Mouse (Mus musculus): Measurements from ENCODE around the gene Ddx23. TPM values are rescaled to one million over a fixed set of nuclear protein-coding genes. Genes with fewer than 3 reads are reported as not detected.

Gene Ddx23
- polyA plus RNA-seq, 1 experiment from 2014 or later, result 34.5 TPM

DNA sequence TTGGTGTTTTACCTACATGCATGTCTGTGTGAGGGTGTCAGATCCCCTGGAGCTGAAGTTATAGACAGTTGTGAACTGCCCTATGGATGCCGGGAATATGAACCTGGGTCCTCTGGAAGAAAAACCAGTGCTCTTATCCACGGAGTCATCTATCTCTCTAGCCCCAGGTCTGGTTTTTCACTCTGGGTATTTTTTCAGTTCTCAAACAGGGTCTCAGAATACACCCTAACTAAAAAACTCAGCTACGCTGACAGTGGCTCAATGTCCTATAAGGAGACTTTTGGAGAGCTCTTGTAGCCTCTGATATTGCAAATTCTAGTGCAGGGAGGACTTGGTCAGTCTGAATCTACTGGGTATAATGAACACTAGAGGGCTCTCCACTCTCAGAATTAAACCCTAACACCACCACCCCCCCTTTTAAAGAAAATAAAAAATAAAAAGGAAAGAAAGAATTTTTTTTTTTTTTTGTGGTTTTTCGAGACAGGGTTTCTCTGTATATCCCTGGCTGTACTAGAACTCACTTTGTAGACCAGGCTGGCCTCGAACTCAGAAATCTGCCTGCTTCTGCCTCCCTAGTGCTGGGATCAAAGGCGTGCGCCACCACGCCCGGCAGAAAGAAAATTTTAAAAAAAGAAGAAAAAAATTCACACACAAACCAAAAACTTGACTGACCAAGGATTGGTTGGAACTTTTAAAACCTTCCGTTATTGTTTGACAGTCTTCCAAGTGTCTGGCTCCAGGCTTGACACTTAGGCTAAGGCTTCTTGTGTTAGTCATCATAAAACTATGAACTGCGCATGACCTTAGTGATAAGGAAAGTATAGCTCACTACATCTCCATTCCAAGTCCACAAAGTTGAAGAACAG, 1.6 kb upstream of the Ddx23 start:
- H3K36me3 ChIP-seq, result peaks cover 13% of the 10 kb centered on the region
- H3K27me3 ChIP-seq, result no peaks in the 10 kb centered on the region
- no peaks in the 10 kb centered on the region for H3K9me3 ChIP-seq
- WGBS, result 75% methylated on average over 11 of the region's 11 CpGs
- H3K4me2 ChIP-seq (replicated peaks), result no peak overlapping the region
- H3K9ac ChIP-seq, result no peak overlapping the region
- H3K4me1 ChIP-seq, result peaks cover 16% of the 10 kb centered on the region
- H3K27ac ChIP-seq, result no peak overlapping the region
- ATAC-seq (ENCODE audit: low FRiP score, low read depth), result no peak
- H3K4me3 ChIP-seq, result no peak overlapping the region

DNA sequence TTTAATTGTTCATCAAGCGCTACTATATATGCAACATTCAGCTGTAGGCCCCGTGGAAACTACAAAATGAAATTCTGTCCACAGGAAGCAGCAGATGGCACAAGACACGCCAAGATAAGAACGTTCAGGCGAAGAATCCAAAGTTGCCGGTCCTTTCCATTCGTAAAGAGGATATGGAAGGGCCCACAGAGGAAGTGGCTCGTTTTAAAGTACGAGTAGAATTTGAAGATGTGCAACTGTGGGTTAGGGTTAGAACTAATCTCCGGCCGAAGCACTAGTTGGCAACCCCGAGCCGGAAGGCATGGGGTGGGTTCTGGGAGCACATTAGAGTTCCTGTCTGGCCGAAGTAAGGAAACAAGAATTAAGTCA, 512 bp downstream of the Ddx23 start:
- H3K27ac ChIP-seq, result peak overlapping the region; percentile 88

DNA sequence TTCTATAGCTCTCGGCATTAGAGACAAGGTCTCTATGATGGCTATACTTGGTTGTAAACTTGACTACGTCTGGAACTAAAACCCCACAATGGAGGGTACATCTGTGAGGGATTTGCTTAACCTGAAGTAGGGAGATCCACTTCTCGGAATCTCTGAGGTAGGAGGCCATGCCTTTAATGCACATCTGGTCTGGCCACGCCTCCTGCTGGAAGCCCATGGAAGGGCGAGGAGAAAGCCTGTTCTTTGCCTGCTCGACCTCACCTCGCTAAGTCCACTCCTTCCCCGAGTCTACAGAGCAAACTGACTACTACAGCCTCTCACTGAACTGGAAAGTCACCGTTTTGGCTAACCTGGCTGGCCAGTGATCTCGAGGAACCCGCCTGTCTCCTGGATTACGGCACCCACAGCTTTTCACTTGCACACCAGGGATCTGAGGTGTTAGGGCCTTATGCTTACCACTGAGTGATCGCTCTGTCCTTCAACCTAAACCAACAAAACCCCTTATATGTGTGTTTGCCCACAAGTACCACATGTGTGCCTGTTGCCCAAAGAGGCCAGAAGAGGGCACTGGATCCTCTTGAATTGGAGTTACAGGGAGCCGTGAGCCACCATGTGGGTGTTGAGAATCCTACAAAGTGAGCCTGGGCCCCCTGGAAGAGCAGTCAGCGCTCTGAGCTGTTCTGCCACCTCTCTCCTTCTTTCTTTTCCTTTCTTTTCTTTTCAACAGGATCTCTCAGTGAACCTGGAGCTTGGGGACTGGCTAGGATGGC, 5.5 kb downstream of the Ddx23 start:
- no peak overlapping the region for H3K4me2 ChIP-seq (replicated peaks)
- ATAC-seq (ENCODE audit: low FRiP score, low read depth), result no peak
- H3K9ac ChIP-seq, result no peak overlapping the region
- WGBS, result 83% methylated on average over 15 of the region's 15 CpGs
- H3K36me3 ChIP-seq, result peaks cover 84% of the 10 kb centered on the region
- no peaks in the 10 kb centered on the region for H3K27me3 ChIP-seq
- no peaks in the 10 kb centered on the region; the same call in 1 of the 2 replicates for H3K9me3 ChIP-seq
- no peak overlapping the region for H3K27ac ChIP-seq
- peaks cover 16% of the 10 kb centered on the region for H3K4me1 ChIP-seq
- no peak overlapping the region for H3K4me3 ChIP-seq

More for the DNA sequence above, 512 bp downstream of the Ddx23 start:
- ATAC-seq (ENCODE audit: low FRiP score, low read depth), result no peak
- Histone ChIP-seq H3K27me3 (no peaks in the 10 kb centered on the region), H3K4me2 (replicated peaks) (peak overlapping the region; percentile 78), H3K4me1 (peaks cover 16% of the 10 kb centered on the region), H3K9ac (peak overlapping the region; percentile 95), H3K36me3 (peaks cover 34% of the 10 kb centered on the region), H3K9me3 (no peaks in the 10 kb centered on the region; the same call in 1 of the 2 replicates), H3K4me3 (peak overlapping the region; percentile 85)
- 2% methylated on average over 14 of the region's 14 CpGs for WGBS

- no peak for ATAC-seq (ENCODE audit: low FRiP score, low read depth)
- peaks cover 100% of the 10 kb centered on the region for H3K36me3 ChIP-seq
- H3K27ac ChIP-seq, result no peak overlapping the region
- no peaks in the 10 kb centered on the region for H3K9me3 ChIP-seq
- no peak overlapping the region for H3K9ac ChIP-seq
- H3K4me2 ChIP-seq (replicated peaks), result no peak overlapping the region
- H3K4me3 ChIP-seq, result no peak overlapping the region
- no peaks in the 10 kb centered on the region for H3K4me1 ChIP-seq
- H3K27me3 ChIP-seq, result no peaks in the 10 kb centered on the region
- WGBS, result 94% methylated on average over 8 of the region's 8 CpGs
Measured at GRCm38 (mm10) chr15:98652174-98652573, 10.5 kb downstream of the Ddx23 start.

GRCm38 (mm10) chr15:98651431-98651830, 11.3 kb downstream of the Ddx23 start:
- Histone ChIP-seq H3K36me3 (peaks cover 100% of the 10 kb centered on the region), H3K4me3 (no peak overlapping the region), H3K4me2 (replicated peaks) (no peak overlapping the region), H3K27ac (no peak overlapping the region), H3K9me3 (no peaks in the 10 kb centered on the region), H3K9ac (no peak overlapping the region), H3K27me3 (no peaks in the 10 kb centered on the region), H3K4me1 (no peaks in the 10 kb centered on the region)
- 90% methylated on average over 15 of the region's 15 CpGs for WGBS
- no peak for ATAC-seq (ENCODE audit: low FRiP score, low read depth)

DNA sequence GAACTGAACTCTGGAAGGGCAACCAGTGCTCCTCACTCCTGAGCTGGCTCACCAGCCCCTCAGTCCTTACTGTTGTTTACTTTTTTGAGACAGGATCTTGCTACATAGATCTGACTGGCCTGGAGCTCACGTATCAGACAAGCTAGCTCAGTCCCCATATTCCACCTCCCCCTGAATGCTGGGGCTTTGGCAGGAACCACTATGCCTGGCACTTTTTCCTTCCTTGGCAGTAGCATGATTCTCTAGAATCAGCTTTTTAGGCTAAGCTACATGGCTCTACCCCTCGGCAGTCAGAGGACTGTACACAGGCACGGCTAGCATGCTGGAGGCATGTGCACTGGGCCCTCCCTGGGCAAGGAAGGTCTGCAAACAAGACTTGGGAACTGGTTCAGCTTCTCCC, 14.6 kb downstream of the Ddx23 start:
- Histone ChIP-seq H3K36me3 (peaks cover 100% of the 10 kb centered on the region), H3K9me3 (no peaks in the 10 kb centered on the region), H3K9ac (no peak overlapping the region), H3K4me2 (replicated peaks) (no peak overlapping the region), H3K27me3 (no peaks in the 10 kb centered on the region), H3K27ac (no peak overlapping the region), H3K4me3 (no peak overlapping the region), H3K4me1 (no peaks in the 10 kb centered on the region)
- ATAC-seq (ENCODE audit: low FRiP score, low read depth), result no peak
- WGBS, result 87% methylated on average over 3 of the region's 3 CpGs

GRCm38 (mm10) chr15:98647308-98647707, 15.4 kb downstream of the Ddx23 start:
- Histone ChIP-seq H3K4me1 (no peaks in the 10 kb centered on the region), H3K4me2 (replicated peaks) (no peak overlapping the region), H3K27me3 (no peaks in the 10 kb centered on the region), H3K9me3 (no peaks in the 10 kb centered on the region), H3K4me3 (no peak overlapping the region), H3K9ac (no peak overlapping the region), H3K36me3 (peaks cover 100% of the 10 kb centered on the region), H3K27ac (no peak overlapping the region)
- no peak for ATAC-seq (ENCODE audit: low FRiP score, low read depth)
- WGBS, result 92% methylated on average over 10 of the region's 10 CpGs

DNA sequence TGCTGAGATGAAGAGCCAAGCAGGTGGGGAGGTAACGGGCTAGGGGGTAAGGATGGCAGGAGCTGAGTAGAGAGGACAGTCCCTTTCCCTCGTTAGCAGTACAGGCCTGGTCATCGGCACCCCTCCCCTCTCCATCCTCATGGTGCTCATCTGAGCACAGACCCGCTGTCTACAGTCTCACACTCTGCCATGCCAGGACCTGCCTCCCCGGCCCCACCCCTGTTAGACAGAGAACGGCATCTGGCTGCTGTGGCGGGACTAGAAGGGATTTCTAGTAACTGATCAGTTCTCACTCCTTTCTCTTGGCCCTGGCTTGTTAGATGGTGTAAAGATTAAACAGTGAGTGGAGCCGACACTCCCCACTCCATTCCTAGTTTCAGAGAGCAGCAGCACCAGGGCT, 16.0 kb downstream of the Ddx23 start:
- no peaks in the 10 kb centered on the region for H3K4me1 ChIP-seq
- H3K9me3 ChIP-seq, result no peaks in the 10 kb centered on the region
- H3K4me2 ChIP-seq (replicated peaks), result no peak overlapping the region
- ATAC-seq (ENCODE audit: low FRiP score, low read depth), result no peak
- no peaks in the 10 kb centered on the region for H3K27me3 ChIP-seq
- H3K27ac ChIP-seq, result no peak overlapping the region
- H3K9ac ChIP-seq, result no peak overlapping the region
- H3K4me3 ChIP-seq, result no peak overlapping the region
- peaks cover 100% of the 10 kb centered on the region for H3K36me3 ChIP-seq
- WGBS, result 77% methylated on average over 8 of the region's 8 CpGs

DNA sequence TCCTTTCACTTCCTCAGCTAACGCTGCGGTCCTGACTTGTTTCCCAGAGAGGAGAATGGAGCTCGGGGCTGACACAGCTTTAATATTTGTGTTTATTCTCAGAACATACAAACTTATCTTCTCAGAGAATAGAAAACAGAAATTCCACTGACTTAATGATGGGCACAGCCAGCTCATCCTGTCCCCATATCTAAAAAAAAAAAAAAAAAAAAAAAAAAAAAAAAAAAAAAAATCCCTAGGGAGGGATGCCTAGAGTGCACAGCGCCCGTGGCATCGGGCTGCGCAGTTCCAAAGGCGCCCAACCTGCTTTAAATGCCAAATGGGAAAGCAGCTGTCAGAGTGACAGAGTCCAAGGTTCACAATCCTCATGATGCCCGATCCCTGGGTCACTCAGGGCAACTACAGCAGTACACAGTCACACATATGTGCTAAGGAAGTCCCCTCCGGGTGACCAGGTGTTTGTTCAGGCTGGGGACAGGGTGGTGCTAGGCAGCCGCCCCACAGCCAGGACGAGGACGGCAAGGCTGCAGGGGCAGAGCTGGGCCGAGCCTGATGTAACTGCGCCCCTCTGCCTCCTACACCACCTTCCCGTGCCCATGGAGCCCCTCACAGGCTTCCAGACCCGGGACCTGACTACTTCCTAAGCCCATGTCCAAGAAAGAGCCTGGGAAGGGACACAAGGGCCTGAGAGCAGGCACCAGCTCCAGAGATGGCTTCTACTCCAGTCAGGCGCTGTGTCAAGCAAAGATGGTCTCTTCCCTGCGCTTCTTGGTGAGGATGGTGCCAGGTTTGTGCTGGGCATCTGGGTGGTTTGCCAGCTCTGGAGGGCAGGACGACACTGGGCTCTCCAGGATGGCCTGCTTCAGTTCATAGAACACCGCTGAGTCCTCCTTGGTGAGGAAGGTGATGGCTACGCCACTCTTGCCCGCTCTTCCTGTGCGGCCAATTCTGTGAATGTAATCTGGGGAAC, 17.4 kb downstream of the Ddx23 start:
- Histone ChIP-seq H3K4me2 (replicated peaks) (no peak overlapping the region), H3K9me3 (no peaks in the 10 kb centered on the region), H3K27ac (no peak overlapping the region), H3K27me3 (no peaks in the 10 kb centered on the region), H3K4me1 (no peaks in the 10 kb centered on the region), H3K4me3 (no peak overlapping the region), H3K9ac (no peak overlapping the region), H3K36me3 (peaks cover 99% of the 10 kb centered on the region)
- 91% methylated on average over 24 of the region's 24 CpGs for WGBS
- no peak for ATAC-seq (ENCODE audit: low FRiP score, low read depth)

DNA sequence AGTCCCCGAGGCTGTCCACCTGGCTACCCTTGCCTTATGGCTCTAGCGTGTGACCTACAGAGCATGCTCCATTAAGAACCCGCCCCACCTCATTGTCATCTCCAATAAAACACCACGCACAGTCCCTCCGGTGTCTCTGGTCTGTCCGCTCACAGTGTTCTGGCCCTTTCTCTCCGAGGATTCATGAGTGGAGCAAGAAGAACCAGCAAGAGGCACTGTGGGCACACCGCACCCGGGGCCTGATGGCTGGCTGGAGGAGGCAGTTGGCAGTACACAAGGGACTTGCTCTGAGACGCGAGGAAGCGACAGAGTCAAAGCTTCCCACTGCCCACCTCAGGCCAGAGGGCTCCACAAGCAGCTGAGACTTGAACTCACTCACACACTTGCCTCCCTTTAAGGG, 18.3 kb downstream of the Ddx23 start:
- no peaks in the 10 kb centered on the region for H3K9me3 ChIP-seq
- no peak overlapping the region for H3K4me3 ChIP-seq
- 88% methylated on average over 12 of the region's 12 CpGs for WGBS
- peaks cover 5% of the 10 kb centered on the region; the same call in 1 of the 2 replicates for H3K4me1 ChIP-seq
- H3K4me2 ChIP-seq (replicated peaks), result no peak overlapping the region
- no peak overlapping the region for H3K27ac ChIP-seq
- no peak for ATAC-seq (ENCODE audit: low FRiP score, low read depth)
- no peak overlapping the region for H3K9ac ChIP-seq
- no peaks in the 10 kb centered on the region for H3K27me3 ChIP-seq
- H3K36me3 ChIP-seq, result peaks cover 99% of the 10 kb centered on the region

GRCm38 (mm10) chr15:98640157-98640556, 22.5 kb downstream of the Ddx23 start:
- Histone ChIP-seq H3K4me3 (no peak overlapping the region), H3K27ac (no peak overlapping the region; the same call in 1 of the 2 replicates), H3K9me3 (no peaks in the 10 kb centered on the region), H3K36me3 (peaks cover 62% of the 10 kb centered on the region), H3K27me3 (peaks cover 9% of the 10 kb centered on the region), H3K4me2 (replicated peaks) (no peak overlapping the region), H3K9ac (no peak overlapping the region; the same call in 1 of the 2 replicates), H3K4me1 (peaks cover 28% of the 10 kb centered on the region)
- no peak for ATAC-seq (ENCODE audit: low FRiP score, low read depth)
- WGBS, result 18% methylated on average over 8 of the region's 8 CpGs
